Mouse (Mus musculus) layer of hippocampus, adult 6 months (tissue): ENCODE data around the gene Rps19. TPM values are rescaled to one million over a fixed set of nuclear protein-coding genes. Genes with fewer than 3 reads are reported as not detected.

Source experiments
- long read RNA-seq, 2 experiments: library from polyadenylated mRNA; unstranded; transcript quantifications; one replicate each; pipeline ENCODE4 v2.0.0; 2019 to 2020
- polyA plus RNA-seq: library from polyadenylated mRNA; unstranded; fragments of <200 nt; fragmentation: Nextera tagmentation; gene quantifications from 2 replicates; pipeline ENCODE4 v1.2.3, GENCODE M21; 2021

Rps19 gene
- 2,737 and 3,292 TPM in 2 replicates for polyA plus RNA-seq
- long read RNA-seq, experiment 1, transcript Rps19-205 (7 exons, 593 nt) = minor isoform, 9 of 1,003 reads
- long read RNA-seq, experiment 1, transcript Rps19-203 (6 exons, 774 nt) = major isoform, 932 of 1,003 reads
- long read RNA-seq, experiment 1, transcript Rps19-202 (6 exons, 633 nt) = minor isoform, 10 of 1,003 reads
- long read RNA-seq, experiment 1, partial matches to known transcripts = 33 of 1,003 reads
- long read RNA-seq, experiment 1, other reads (novel, unspliced or antisense) = 19 of 1,003 reads
- long read RNA-seq, experiment 2, transcript Rps19-203 (6 exons, 774 nt) = major isoform, 62 of 68 reads
- long read RNA-seq, experiment 2, partial matches to known transcripts = 2 of 68 reads
- long read RNA-seq, experiment 2, other reads (novel, unspliced or antisense) = 2 of 68 reads

DNA sequence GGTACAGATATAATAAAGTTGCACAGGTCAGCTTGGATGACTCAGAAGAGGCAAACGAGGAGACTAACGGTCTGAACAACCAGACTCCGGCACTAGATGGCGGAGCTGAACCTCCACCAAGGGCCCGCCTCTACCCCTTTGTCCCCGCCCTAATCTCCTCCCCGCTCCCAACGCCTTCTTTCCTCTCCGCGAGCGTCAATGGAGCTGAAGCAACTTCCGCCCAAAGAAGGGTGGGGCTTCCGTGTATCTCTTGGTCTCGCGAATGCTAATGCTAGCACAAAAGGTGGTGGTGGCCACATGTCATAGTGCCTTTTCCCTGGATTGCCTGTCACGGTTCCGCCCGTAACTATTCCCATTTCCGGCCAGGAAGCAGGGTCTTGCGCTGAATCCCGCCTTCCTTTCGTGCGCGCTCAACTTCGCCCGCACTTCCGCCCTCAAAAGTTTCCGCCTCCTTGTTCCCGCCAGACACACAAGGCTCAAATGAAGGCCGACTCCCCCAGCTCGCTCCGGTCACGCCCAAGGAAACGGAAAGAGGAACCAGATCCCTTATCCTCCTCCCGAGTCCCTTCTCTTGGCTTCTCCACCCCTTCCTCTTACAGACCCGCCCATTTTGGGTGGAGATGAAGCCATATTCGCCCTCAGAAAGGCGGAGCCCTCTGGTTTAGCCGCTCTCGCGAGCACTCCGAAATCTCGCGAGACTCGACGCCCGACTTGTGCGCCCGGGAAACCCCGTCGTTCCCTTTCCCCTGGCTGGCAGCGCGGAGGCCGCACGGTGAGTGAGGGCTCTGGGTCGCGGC lies at the start of gene Rps19:
Gene Rps19, plus strand, starts transcription at position 476 of the 797 bp plus-strand sequence.

DNA sequence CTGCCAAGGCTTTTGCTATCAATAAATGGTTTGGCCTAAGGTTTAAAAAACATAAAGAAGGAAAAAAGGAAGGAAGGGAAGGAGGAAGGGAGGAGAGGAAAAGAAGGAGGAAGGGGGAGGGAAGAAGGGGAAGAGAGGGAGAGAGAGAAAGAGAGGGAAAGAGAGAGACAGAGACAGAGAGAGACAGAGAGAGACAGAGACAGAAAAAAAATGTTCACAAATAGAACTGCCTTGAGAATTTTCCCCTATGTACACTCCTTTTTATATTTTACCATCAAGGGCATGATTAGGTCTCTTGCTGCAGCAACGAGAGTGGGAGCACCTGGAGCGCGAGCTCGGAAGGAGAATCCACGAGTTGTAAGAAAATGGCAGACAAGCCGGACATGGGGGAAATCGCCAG lies 22.3 kb upstream of the Rps19 start, which contains the start of gene Gm9844:
Gene Gm9844, plus strand, starts transcription at position 301 of the 400 bp plus-strand sequence.

DNA sequence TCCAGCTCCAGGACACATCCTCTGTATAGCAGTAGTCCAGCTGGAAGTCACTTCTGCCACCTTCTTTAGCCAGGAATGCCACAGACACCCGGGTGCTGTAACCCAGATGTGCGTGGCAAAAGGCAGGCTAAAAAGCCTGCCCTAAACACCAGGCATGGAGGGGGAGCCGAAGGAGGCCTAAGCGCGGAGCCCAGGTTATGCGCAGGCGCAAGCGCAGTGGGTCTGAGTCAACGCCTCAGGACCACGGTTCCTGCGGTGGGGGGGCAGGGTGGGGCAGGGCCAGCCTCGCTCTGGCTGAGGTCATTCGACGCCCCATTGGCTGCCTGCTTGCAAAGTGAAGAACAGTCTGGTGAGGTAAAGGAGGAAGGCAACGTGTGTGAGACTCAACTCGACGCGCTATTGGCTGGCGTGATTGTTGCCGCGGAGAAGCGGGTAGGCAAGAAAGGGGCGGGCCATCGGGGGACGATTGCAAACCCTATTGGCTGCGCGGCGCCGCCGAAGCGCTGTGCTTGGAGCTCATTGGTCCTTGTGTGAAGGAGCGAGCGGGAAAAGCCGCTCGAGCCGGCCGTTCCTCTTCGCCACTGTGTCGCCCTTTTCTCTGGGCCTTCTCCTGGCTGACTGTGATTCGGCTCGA lies 14.5 kb upstream of the Rps19 start, which contains the start of the genes Lypd4 and Dmrtc2:
Gene Lypd4, minus strand, starts transcription at position 410 of the 634 bp plus-strand sequence.
Gene Dmrtc2, plus strand, starts transcription at position 526 of the 634 bp plus-strand sequence.

DNA sequence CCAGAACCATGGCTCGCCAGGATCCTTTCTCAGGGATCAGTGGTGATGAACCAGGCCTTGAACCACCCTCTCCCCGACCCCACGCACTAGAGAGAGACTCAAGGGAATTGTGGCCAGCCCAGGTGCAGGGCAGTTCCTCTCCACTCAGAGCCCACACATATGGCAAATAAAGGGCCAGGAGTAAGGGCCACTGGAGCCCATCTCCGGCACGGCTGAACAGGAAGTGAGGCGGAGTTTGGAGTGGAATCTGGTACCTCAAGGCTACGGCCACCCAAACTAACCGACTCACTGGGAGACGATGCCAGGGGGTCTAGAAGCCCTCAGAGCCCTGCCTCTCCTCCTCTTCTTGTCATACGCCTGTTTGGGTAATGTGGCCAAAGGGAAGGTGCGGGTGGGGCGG lies 13.1 kb downstream of the Rps19 start, which contains the start of gene Cd79a:
Gene Cd79a, plus strand, starts transcription at position 158 of the 400 bp plus-strand sequence.

DNA sequence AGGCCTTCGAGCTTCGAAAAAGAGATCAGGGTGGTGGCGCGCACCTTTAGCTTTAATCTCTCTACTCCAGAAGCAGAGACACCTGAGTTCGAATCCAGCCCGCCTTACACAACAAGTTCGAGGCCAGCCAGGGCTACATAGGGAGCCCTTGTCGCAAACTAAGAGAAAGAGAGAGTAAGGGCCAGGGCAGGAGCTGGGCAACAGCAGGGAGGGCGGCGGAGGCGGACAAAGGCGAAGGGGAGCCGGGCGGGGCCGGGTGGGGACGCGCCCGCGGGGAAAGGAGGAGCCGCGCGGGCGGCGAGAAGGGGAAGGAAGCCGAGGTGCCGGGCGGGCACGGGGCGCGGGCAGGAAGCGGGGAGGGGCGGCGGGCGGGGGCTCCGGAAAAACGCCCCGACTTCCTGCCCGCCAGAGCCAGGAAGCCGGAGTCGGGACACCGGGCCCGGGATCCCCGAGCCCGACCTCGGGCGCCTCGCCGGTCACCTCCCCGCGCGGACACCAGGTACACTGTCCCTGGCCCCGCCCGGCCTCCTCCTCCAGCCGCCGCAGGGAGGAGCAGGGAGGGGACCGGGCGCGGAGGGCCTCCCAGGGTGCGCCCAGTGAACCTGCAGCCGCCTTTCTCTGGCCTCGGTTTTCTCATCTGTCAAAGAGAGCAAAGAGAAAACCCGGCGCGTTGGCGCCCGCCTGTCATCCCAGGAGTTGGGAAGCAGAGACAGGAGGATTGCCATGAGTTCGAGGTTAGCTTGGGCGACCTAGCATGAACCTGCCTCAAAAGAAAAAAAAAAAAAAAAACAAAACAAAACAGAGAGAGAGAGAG lies 18.7 kb downstream of the Rps19 start, which contains the start of gene Arhgef1:
Gene Arhgef1, plus strand, starts transcription at position 283 of the 814 bp plus-strand sequence.

Other genes starting within 250 kb of the Rps19 start
- not detected in 2 replicates for gene Lypd3, start 247.8 kb upstream of the Rps19 start, polyA plus RNA-seq
- gene Tex101, start 207.7 kb upstream of the Rps19 start, polyA plus RNA-seq = not detected in 2 replicates
- gene BC049730, start 175.1 kb upstream of the Rps19 start, polyA plus RNA-seq = not detected in 2 replicates
- gene Gm4763, start 157.5 kb upstream of the Rps19 start, polyA plus RNA-seq = not detected in 2 replicates
- gene Cd177, start 124.1 kb upstream of the Rps19 start, polyA plus RNA-seq = 0.05 and 0.11 TPM in 2 replicates
- gene Ceacam10, start 107.2 kb upstream of the Rps19 start, polyA plus RNA-seq = 0.18 TPM in 1 of 2 replicates, not detected in the other
- 3.4 and 3.5 TPM in 2 replicates for gene Gm9844, start 22.2 kb upstream of the Rps19 start, polyA plus RNA-seq
- not detected in 2 replicates for gene Lypd4, start 14.4 kb upstream of the Rps19 start, polyA plus RNA-seq
- gene Dmrtc2, start 14.3 kb upstream of the Rps19 start, polyA plus RNA-seq = not detected in 2 replicates
- gene Cd79a, start 13.0 kb downstream of the Rps19 start, polyA plus RNA-seq = 0.21 TPM in 1 of 2 replicates, not detected in the other
- 5.6 and 6.3 TPM in 2 replicates for gene Arhgef1, start 18.5 kb downstream of the Rps19 start, polyA plus RNA-seq
- gene Gm4881, start 60.1 kb downstream of the Rps19 start, polyA plus RNA-seq = not detected in 2 replicates
- gene Rabac1, start 88.4 kb downstream of the Rps19 start, polyA plus RNA-seq = 526 and 559 TPM in 2 replicates
- gene Atp1a3, start 121.6 kb downstream of the Rps19 start, polyA plus RNA-seq = 1,296 and 1,449 TPM in 2 replicates
- 5.7 and 7.1 TPM in 2 replicates for gene Grik5, start 188.0 kb downstream of the Rps19 start, polyA plus RNA-seq
- gene Zfp574, start 188.2 kb downstream of the Rps19 start, polyA plus RNA-seq = 24.9 TPM in 2 replicates